Mouse (Mus musculus) liver, adult 2 months (tissue): ENCODE results near the gene Usp3.

Source experiments
- CTCF ChIP-seq: fragments of 200-500 bp; IDR thresholded peaks from 2 replicates; pipeline ENCODE4 v1.5.1; 2011; ENCODE audit warnings: low read depth, low read length, control low read depth
- POLR2A ChIP-seq: fragments of 200-500 bp; IDR thresholded peaks from 2 replicates; pipeline ENCODE4 v1.6.1; 2011; ENCODE audit warnings: low read length, control low read depth; ENCODE audit not compliant: insufficient read depth; ENCODE audit errors: extremely low read depth

GRCm38 (mm10) chr9:66603907-66604306 is 11.0 kb upstream of the Usp3 start:
- no peak for TF ChIP-seq CTCF
- no peak for TF ChIP-seq POLR2A
